ENCODE assay signal across 1 mouse cellular context in genomic region chr17:25885636-25886035, GRCm38 (mm10).
TF ChIP-seq lines count a peak whose summit lies in the region.

No protein-coding gene starts in this region.

TF ChIP-seq in CH12.LX, 34 proteins besides CTCF, POLR2A, EP300 and RAD21 (continued from another document):
- TF ChIP-seq USF2 (conservative IDR thresholded peaks at IDR 0.05; ENCODE audit: low read depth, low read length) (no peak), UBTF (IDR thresholded peaks at IDR 0.05; ENCODE audit: low read depth, low read length) (no peak)
